Mouse (Mus musculus) heart, postnatal 0 days (tissue): ENCODE measurements around the gene Acta2.

Experiments used
- CTCF ChIP-seq: IDR thresholded peaks from 2 replicates; pipeline ENCODE4 v1.5.1; 2016; ENCODE audit warnings: antibody characterized with exemption, control low read depth, low read depth
- EP300 ChIP-seq: IDR thresholded peaks from 2 replicates; pipeline ENCODE4 v1.6.1; 2016; ENCODE audit warnings: antibody characterized with exemption, low read depth

GRCm38 (mm10) chr19:34295442-34295841 is 40.1 kb upstream of the Acta2 start:
- TF ChIP-seq CTCF = no peak
- TF ChIP-seq EP300 = no peak
